In the genomic region with DNA sequence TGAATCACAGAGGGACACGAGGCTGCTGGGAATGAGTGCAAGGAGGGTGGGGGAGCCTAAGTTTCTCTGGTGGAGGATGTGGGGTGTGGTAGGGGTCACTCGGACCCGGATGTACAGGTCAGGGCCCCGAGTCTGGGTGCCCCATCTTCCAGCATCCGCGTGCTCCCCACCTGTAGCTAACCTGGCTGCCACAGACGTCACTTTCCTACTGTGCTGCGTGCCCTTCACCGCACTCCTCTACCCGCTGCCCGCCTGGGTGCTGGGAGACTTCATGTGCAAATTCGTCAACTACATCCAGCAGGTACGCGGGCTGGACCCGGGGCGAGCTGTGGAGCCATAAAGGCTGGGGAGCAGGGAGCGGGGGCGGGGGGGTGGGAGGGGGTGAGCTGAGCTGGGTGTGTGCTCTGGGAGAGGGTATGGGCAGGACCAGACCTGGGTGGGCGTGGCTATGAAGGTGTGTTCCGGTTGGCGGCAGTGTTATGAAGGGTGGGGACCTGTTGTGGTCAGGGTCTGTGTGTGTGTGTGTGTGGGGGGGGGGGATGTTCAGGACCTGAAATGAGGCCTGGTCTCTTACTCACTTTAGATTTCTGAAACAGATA, we compare ENCODE assay signal across 8 mouse cellular contexts. TPM values are rescaled to one million over a fixed set of nuclear protein-coding genes. Genes with fewer than 3 reads are reported as not detected.
DNase-seq lines count a peak whose midpoint lies in the region; ATAC-seq and TF ChIP-seq lines count a peak whose summit lies in the region.

No protein-coding gene starts in this region.

- peak overlapping the region; percentile 42 for H3K4me3 ChIP-seq in lung, adult 2 months (replicated peaks; ENCODE audit: extremely low read depth, low read depth, low read length)
- H3K4me3 ChIP-seq in intestine, embryonic 16.5 days (ENCODE audit: low read length): peak overlapping the region; percentile 35

- H3K9me3 ChIP-seq in intestine, embryonic 16.5 days (ENCODE audit: control insufficient read depth, low read length): no peaks in the 10 kb centered on the region

- ATAC-seq in cerebellum, adult (ENCODE audit: insufficient number of reproducible peaks, low FRiP score, low TSS enrichment): no peak
- 0 out of 2 replicates have a peak, but pooled peaks have one; percentile 8 for ATAC-seq in intestine, embryonic 16.5 days

- TF ChIP-seq CTCF in lung, adult 2 months (IDR thresholded peaks at IDR 0.05; ENCODE audit: insufficient read depth, low read length): no peak

- peak; percentile 57 for DNase-seq in cerebellum, adult 9-10 months
- DNase-seq in lung, adult 2 months: no peak
- no peak for DNase-seq in lung, postnatal 14 days
- DNase-seq in naive thymus-derived CD4-positive, alpha-beta T cell, adult 2 months (ENCODE audit: low read depth): peak; percentile 44
- DNase-seq in urinary bladder, postnatal 25 days (ENCODE audit: low spot score): no peak
- DNase-seq in ovary, postnatal 14 days (ENCODE audit: low spot score): no peak

- 16% methylated on average over 21 of the region's 21 CpGs for WGBS in lung, adult 2 months
- WGBS in intestine, embryonic 16.5 days: 5% methylated on average over 21 of the region's 21 CpGs

- H3K4me2 ChIP-seq in intestine, embryonic 16.5 days (ENCODE audit: low read depth, low read length): peak overlapping the region; percentile 51

- no peak for TF ChIP-seq POLR2A in lung, adult 2 months (IDR thresholded peaks at IDR 0.05; ENCODE audit: borderline replicate concordance, extremely low read depth, low read depth, low read length)

- no peak overlapping the region; the same call in 1 of the 2 replicates for H3K9ac ChIP-seq in intestine, embryonic 16.5 days (ENCODE audit: low read depth, low read length)

- H3K27ac ChIP-seq in intestine, embryonic 16.5 days (ENCODE audit: low read length): no peak overlapping the region

- no peaks in the 10 kb centered on the region for H3K36me3 ChIP-seq in intestine, embryonic 16.5 days (ENCODE audit: control insufficient read depth, insufficient read depth, low read length)

- peaks cover 48% of the 10 kb centered on the region for H3K27me3 ChIP-seq in intestine, embryonic 16.5 days (replicated peaks; ENCODE audit: control insufficient read depth, insufficient read depth, low read length)

- peaks cover 13% of the 10 kb centered on the region for H3K4me1 ChIP-seq in lung, adult 2 months (ENCODE audit: control insufficient read depth, insufficient read depth, low read length)
- peaks cover 49% of the 10 kb centered on the region for H3K4me1 ChIP-seq in intestine, embryonic 16.5 days (ENCODE audit: control insufficient read depth, insufficient read depth, low read length)

RNA-seq across cellular contexts. Expression of a gene that starts 1.7 kb away (rescaled TPM):
- polyA plus RNA-seq in lung, adult 2 months (2012; rRNA removed): 129 and 162 TPM in 2 replicates
- 105 and 116 TPM in 2 replicates for polyA plus RNA-seq in intestine, embryonic 16.5 days (2015; fragmentation: Nextera tagmentation; extraction: Ambion mirVana)

RNA-seq across cellular contexts. Expression of a gene that starts 2.6 kb away (rescaled TPM):
- 20.9 and 24.4 TPM in 2 replicates for polyA plus RNA-seq in lung, adult 2 months (2012; rRNA removed)
- polyA plus RNA-seq in intestine, embryonic 16.5 days (2015; fragmentation: Nextera tagmentation; extraction: Ambion mirVana): 0.68 and 0.69 TPM in 2 replicates

RNA-seq across cellular contexts. Expression of a gene that starts 7.5 kb away (rescaled TPM):
- polyA plus RNA-seq in lung, adult 2 months (2012; rRNA removed): 7.8 and 8.6 TPM in 2 replicates
- polyA plus RNA-seq in intestine, embryonic 16.5 days (2015; fragmentation: Nextera tagmentation; extraction: Ambion mirVana): 19.4 and 22.1 TPM in 2 replicates

RNA-seq across cellular contexts. Expression of a gene that starts 8.7 kb away (rescaled TPM):
- not detected in 2 replicates for polyA plus RNA-seq in lung, adult 2 months (2012; rRNA removed)
- 2.1 and 7.8 TPM in 2 replicates for polyA plus RNA-seq in intestine, embryonic 16.5 days (2015; fragmentation: Nextera tagmentation; extraction: Ambion mirVana)

RNA-seq across cellular contexts. Expression of a gene that starts 10.6 kb away (rescaled TPM):
- polyA plus RNA-seq in lung, adult 2 months (2012; rRNA removed): 76.2 and 79.1 TPM in 2 replicates
- polyA plus RNA-seq in intestine, embryonic 16.5 days (2015; fragmentation: Nextera tagmentation; extraction: Ambion mirVana): 34.1 and 37.2 TPM in 2 replicates

Comparison
In these comparisons a context has a peak if more than half of its experiments do, and no peak if none do; other contexts are left out.
1. DNase-seq: peak in cerebellum, adult 9-10 months (single experiment) and naive thymus-derived CD4-positive, alpha-beta T cell, adult 2 months (single experiment); none in lung, adult 2 months (single experiment), lung, postnatal 14 days (single experiment), urinary bladder, postnatal 25 days (single experiment) and ovary, postnatal 14 days (single experiment).
2. RNA of a gene that starts 2.6 kb away (polyA plus RNA-seq): 20.9 to 24.4 TPM in lung, adult 2 months; 0.68 to 0.69 TPM in intestine, embryonic 16.5 days; every median in the first group is over 10 times any median in the second.